Mouse (Mus musculus) effector memory CD4-positive, alpha-beta T cell, adult 5 months (primary cell): ENCODE measurements around the gene Rps4x. TPM values are rescaled to one million over a fixed set of nuclear protein-coding genes. Genes with fewer than 3 reads are reported as not detected.

Experiments
- polyA plus RNA-seq: library from polyadenylated mRNA; unstranded; fragments of 100-300 nt; shearing (Covaris generic); gene quantifications from one replicate; pipeline ENCODE4 v1.2.1, GENCODE M21; 2017

The Rps4x gene
- polyA plus RNA-seq, result 766 TPM

GRCm38 (mm10) chrX:102188712-102189497 lies at the start of gene Rps4x:
TSS of gene Rps4x (minus strand) at chrX:102189394.

GRCm38 (mm10) chrX:102156618-102157422 lies 32.4 kb downstream of the Rps4x start, which contains the start of gene Ercc6l:
TSS of gene Ercc6l (minus strand) at chrX:102157091.

Other genes with a start within 250 kb of the Rps4x start
- gene Rtl5, start 118.1 kb downstream of the Rps4x start, polyA plus RNA-seq, result 0.17 TPM
- 12.9 TPM for gene Pin4, start 69.9 kb downstream of the Rps4x start, polyA plus RNA-seq
- 2.4 TPM for gene Ercc6l, start 32.3 kb downstream of the Rps4x start, polyA plus RNA-seq
- not detected for gene Cited1, start 62.8 kb upstream of the Rps4x start, polyA plus RNA-seq